Mouse (Mus musculus): ENCODE measurements around the gene Olfr907.

Gene Olfr907

DNA sequence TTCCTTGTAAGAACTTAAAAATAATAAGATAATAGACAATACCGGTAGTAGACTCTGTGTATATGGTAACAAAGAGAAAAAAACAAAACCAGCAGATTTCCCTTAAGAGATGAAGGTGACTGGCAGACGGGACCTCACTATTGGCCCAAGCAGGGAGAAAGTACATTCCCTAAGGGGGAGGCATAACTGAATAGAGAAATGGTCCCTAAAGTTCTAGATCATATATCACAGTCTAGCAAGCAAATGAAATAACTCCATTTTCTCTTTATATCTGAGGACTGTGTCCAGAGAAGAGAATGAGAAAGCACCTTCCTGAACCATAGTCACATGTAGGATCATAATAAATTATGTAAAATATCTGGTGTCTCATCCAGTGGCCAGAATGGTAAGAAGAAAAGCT lies at the start of gene Olfr907:
Gene Olfr907 (plus strand): TSS at position 301 of the 400 bp plus-strand sequence.
- DNase-seq (ENCODE audit: low read depth in 2 of 2, low spot score in 2 of 2), result no peak

DNA sequence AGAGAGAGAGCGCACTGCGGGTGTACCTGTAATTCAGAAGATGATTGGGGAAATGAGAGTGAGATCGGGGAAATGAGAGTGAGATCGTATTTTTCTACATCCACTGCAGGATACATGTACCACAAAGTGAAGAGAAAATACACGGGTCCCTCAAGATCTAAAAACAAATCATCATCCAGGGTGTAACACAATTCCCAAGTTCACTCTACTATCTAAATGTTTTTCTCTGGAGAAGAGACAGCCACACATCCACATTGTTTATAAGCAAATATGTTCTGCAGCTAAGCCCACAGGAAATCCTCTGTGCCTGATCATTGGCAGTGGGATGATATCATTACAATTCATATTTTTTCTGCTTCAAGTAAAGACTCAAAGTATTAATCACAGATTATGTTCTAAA lies 48.2 kb upstream of the Olfr907 start, which contains the start of gene Olfr902:
Gene Olfr902 (plus strand): TSS at position 301 of the 400 bp plus-strand sequence.
- DNase-seq (ENCODE audit: low read depth in 2 of 2, low spot score in 2 of 2), result no peak

DNA sequence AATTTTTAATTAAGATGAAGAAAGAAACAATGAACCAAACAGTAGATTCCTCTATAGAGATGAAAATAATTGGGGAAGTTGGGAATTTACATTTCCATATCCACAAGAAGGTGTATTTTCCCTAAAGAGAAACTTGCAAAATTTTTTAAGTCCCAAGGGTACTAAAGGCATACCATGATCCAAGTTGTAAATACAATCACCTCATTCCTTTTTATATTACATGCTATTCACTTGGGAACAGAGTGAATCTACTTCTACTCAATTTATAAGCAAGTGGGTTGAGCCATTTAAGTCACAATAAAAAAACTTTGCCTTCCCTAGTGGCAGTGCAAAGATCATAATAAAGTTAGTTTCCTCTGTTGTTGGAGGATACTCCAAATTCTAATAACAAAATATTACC lies 32.8 kb upstream of the Olfr907 start, which contains the start of gene Olfr904:
Gene Olfr904 (plus strand): TSS at position 301 of the 400 bp plus-strand sequence.
- no peak for DNase-seq (ENCODE audit: low read depth in 2 of 2, low spot score in 2 of 2)

DNA sequence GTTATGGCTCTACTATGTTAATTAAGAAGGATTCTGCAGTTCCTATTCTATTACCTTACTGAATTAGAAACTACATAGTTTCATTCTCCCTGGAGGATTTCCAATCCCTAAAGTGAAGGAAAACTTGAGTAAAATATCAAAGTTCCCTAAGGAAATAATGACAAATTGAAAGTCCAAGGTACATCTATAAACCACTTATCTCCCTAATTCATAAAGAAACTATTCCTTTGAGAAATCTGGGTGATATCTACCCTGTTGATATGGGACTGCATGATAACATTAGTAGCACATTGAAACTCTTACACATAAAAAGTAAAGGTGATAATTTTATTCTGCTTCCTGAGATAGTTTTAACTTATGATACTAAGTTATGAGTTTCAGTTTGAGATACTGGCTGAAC lies 24.8 kb upstream of the Olfr907 start, which contains the start of gene Olfr905:
Gene Olfr905 (plus strand): TSS at position 301 of the 400 bp plus-strand sequence.
- no peak for DNase-seq (ENCODE audit: low read depth in 2 of 2, low spot score in 2 of 2)

DNA sequence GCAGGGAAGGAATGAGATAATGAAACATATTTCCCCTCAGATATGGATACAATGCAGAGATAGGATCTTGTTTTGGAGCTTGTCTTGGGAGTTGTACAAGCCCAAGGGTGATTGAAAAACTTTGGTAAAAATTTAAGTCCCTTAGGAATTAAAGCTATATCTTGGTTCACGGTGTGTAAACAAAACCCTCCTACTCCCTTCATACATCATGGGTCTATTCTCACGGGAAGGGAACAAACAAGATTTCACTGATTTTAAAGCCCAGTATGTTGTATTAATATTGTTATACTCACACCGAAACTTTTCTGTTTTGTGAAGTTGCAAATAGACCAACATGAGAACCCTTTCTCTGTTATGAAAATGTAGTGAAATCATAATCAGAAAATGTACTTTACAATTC lies 8.8 kb upstream of the Olfr907 start, which contains the start of gene Olfr906:
Gene Olfr906 (plus strand): TSS at position 301 of the 400 bp plus-strand sequence.
- no peak for DNase-seq (ENCODE audit: low read depth in 2 of 2, low spot score in 2 of 2)

DNA sequence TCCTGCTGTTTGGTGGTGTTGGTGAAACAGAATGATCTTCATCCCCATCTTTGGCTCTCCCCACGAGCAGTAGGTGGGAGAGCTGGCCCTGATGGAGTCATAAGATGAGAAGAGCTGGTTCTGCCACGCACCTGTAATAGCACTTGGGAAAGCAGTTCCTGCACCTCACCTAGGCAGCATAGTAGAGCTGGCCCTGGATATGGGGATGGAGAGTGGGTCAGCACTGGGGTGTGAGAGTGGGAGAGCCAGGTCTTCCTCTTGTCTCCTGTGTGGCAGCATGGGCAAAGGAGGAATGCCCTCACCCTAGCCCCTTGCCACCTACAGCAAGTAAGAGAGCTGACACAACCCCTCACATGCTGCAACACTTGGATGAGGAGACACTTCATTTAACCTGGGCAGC lies 16.8 kb downstream of the Olfr907 start:
- no peak for DNase-seq (ENCODE audit: low read depth in 2 of 2, low spot score in 2 of 2)

DNA sequence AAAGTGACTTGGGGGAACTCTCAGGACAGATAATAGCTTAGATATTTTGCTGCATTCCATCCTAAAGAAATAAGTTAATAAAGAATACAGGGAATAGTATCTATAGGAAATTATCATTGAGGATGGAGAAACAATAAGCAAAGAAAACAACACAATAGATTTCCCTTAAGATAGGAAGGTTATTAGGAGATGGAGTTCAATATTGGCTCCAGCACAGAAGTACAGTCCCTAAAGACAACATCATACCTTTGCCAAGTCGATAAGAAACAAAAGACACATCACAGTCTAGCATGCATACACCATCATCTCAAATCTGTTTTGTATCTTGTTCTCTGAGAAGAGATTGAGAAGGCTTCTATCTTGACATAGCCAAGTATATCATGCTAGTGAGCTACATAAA lies 25.7 kb downstream of the Olfr907 start, which contains the start of gene Olfr911-ps1:
Gene Olfr911-ps1 (plus strand): TSS at position 301 of the 400 bp plus-strand sequence.
- no peak for DNase-seq (ENCODE audit: low read depth in 2 of 2, low spot score in 2 of 2)

DNA sequence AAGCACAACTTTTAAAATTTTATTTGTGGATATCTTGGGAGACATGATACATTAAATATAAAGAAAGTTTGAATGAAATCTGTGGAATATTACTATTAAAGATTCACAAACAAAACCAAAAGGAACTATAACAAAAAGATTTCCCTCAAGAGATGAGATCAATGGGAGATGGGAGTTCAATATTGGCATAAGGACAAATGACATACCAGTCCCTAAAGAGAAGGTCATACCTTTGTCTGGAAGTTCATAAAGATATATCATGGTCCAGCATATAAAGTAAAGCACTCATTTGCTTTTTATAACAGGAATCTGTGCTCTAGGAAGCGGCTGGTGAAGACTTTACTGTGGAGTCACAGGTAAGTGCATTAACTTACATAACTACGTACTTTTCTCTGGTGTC lies 41.9 kb downstream of the Olfr907 start, which contains the start of gene Olfr910:
Gene Olfr910 (plus strand): TSS at position 301 of the 400 bp plus-strand sequence.
- DNase-seq (ENCODE audit: low read depth in 2 of 2, low spot score in 2 of 2), result no peak

All from CD8-positive naive resting alpha-beta T cell, adult 2 months (primary cell).